Mouse (Mus musculus) heart, embryonic 12.5 days (tissue): ENCODE results near the gene Thoc3. TPM values are rescaled to one million over a fixed set of nuclear protein-coding genes. Genes with fewer than 3 reads are reported as not detected.

ENCODE experiments used
- ATAC-seq: fragments of 200-750 bp; cut with Nextera tagmentation; 2 replicates; pipeline ENCODE4 v1.8.0; 2017; ENCODE audit warnings: moderate TSS enrichment, moderate library complexity; ENCODE audit not compliant: insufficient number of reproducible peaks, low FRiP score
- H3K27ac ChIP-seq: fragments of 300-500 bp; sonication (generic); 2 replicates; pipeline ENCODE4 v1.5.1; 2016; ENCODE audit warnings: mild to moderate bottlenecking, moderate library complexity; ENCODE audit not compliant: poor library complexity, severe bottlenecking
- H3K27me3 ChIP-seq: fragments of 300-500 bp; sonication (generic); replicated peaks from 2 replicates; pipeline ENCODE4 v1.6.1; 2016; ENCODE audit warnings: mild to moderate bottlenecking, moderate library complexity
- H3K36me3 ChIP-seq: fragments of 300-500 bp; sonication (generic); 2 replicates; pipeline ENCODE4 v1.6.1; 2016; ENCODE audit warnings: mild to moderate bottlenecking, moderate library complexity
- H3K4me1 ChIP-seq: fragments of 300-500 bp; sonication (generic); replicated peaks from 2 replicates; pipeline ENCODE4 v1.6.1; 2016; ENCODE audit warnings: mild to moderate bottlenecking
- H3K4me2 ChIP-seq: fragments of 300-500 bp; sonication (generic); 2 replicates; pipeline ENCODE4 v1.6.1; 2016; ENCODE audit warnings: mild to moderate bottlenecking, moderate library complexity
- H3K4me3 ChIP-seq: fragments of 300-500 bp; sonication (generic); 2 replicates; pipeline ENCODE4 v1.5.1; 2016; ENCODE audit warnings: mild to moderate bottlenecking
- H3K9ac ChIP-seq: fragments of 300-500 bp; sonication (generic); 2 replicates; pipeline ENCODE4 v1.6.1; 2016; ENCODE audit warnings: mild to moderate bottlenecking, moderate library complexity
- H3K9me3 ChIP-seq: fragments of 300-500 bp; sonication (generic); replicated peaks from 2 replicates; pipeline ENCODE4 v1.6.1; 2016; ENCODE audit warnings: mild to moderate bottlenecking, moderate library complexity
- WGBS: fragments of 180-500 bp; shearing (Covaris S2); methylation state at CpG from one replicate; pipeline ENCODE4 v1.1.7; 2016; 5-methylcytosine and 5-hydroxymethylcytosine counted together
- polyA plus RNA-seq: library from polyadenylated mRNA; unstranded; fragments of >200 nt; fragmentation: Nextera tagmentation; extraction: Ambion mirVana; gene quantifications from 2 replicates; pipeline ENCODE4 v1.2.1, GENCODE M21; 2016

Thoc3 gene
- polyA plus RNA-seq, 1 experiment from 2014 or later, result 88.2 TPM

DNA sequence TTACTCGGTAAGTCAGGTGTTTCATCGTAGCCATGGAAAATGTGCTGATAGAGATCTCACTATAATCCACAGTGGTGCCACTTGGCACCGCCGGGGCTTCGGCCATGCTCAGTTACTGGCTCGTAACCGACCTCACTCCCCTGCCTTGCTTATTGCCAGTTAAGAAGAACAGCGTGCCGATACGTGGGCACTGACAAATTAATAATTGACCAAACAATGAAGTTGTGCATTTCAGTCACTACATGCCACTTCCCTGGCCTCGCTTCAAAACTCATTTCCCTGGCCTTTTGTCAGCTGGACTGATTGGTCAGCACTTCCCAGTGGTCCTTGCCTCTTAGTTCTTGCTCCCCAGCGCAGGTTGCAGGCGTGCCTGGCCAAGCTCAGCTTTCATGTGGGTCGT is 12.8 kb upstream of the Thoc3 start:
- Histone ChIP-seq H3K9me3 (0 out of 2 replicates have a peak, but pooled peaks cover 2% of the 10 kb centered on the region), H3K36me3 (no peaks in the 10 kb centered on the region), H3K4me2 (no peak overlapping the region), H3K4me1 (no peaks in the 10 kb centered on the region), H3K27me3 (peaks cover 15% of the 10 kb centered on the region), H3K9ac (no peak overlapping the region), H3K4me3 (no peak overlapping the region), H3K27ac (no peak overlapping the region)
- ATAC-seq, result no peak
- WGBS, result 80% methylated on average over 14 of the region's 14 CpGs

DNA sequence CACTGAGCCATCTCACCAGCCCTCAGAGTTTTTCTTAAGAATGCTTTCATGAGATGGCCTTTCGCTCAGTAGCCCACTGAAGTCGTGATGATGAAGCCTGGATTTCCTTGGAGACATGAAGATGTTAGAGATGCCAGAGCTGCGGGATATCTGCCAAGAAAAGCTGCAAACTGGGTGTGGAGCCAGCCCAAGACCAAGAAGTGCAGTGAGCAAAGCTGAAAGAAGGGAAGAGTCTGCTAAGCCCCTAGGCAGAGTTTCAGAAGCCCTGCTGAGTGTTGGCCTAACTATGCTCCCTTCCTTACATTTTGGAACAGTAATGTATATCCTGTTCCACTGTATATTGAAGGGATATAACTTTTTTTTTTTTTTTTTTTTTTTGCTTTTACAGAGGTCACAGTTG is 10.6 kb upstream of the Thoc3 start:
- Histone ChIP-seq H3K27me3 (peaks cover 15% of the 10 kb centered on the region), H3K4me3 (no peak overlapping the region), H3K27ac (no peak overlapping the region), H3K36me3 (no peaks in the 10 kb centered on the region), H3K4me2 (no peak overlapping the region), H3K9ac (no peak overlapping the region), H3K9me3 (0 out of 2 replicates have a peak, but pooled peaks cover 2% of the 10 kb centered on the region), H3K4me1 (no peaks in the 10 kb centered on the region)
- no peak for ATAC-seq
- 58% methylated on average over 3 of the region's 3 CpGs for WGBS

DNA sequence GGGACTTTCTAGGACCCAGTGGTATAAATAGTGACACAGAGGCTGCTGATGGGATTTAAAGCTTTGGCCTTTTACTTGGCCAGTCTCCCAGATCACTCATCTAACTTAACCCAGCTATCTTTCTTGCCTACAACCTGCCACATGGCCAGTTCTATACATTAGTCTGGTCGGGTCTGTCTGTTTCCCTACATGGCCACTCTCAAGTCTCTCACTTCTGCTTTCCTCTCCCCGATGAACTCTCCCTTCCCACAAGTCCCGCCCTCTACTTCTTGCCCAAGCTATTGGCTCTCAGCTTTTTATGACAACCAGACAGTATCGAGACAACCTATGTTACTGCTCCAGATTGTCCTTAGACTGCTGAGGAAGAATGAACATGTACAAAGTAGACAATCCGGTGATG is 7.1 kb upstream of the Thoc3 start:
- 70% methylated on average over 5 of the region's 5 CpGs for WGBS
- Histone ChIP-seq H3K27ac (no peak overlapping the region), H3K36me3 (no peaks in the 10 kb centered on the region), H3K9ac (no peak overlapping the region), H3K27me3 (peaks cover 21% of the 10 kb centered on the region), H3K4me2 (no peak overlapping the region), H3K4me1 (no peaks in the 10 kb centered on the region), H3K9me3 (no peaks in the 10 kb centered on the region), H3K4me3 (no peak overlapping the region)
- no peak for ATAC-seq

DNA sequence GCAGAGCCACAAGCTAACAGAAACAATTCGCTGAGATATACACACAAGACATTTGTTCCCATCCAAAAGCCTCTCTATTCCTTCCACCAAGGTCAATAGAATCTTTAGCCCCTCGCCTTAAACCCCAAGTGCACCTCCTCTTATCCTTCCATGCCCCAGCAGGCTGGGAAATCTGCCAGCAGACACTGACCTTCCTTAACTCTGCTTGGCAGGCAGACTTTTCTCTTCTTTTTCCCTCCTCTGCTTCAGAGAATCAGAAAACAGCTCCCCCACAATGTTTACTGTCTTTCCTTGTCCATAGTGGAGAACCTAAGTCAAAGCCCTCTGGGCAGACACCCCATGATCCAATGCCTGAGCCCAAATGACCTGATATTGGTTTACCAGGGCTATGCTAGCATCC is 6.3 kb upstream of the Thoc3 start:
- Histone ChIP-seq H3K27me3 (peaks cover 21% of the 10 kb centered on the region), H3K36me3 (no peaks in the 10 kb centered on the region), H3K9ac (no peak overlapping the region), H3K4me2 (no peak overlapping the region), H3K4me3 (no peak overlapping the region), H3K4me1 (no peaks in the 10 kb centered on the region), H3K9me3 (no peaks in the 10 kb centered on the region), H3K27ac (no peak overlapping the region)
- 64% methylated on average over 2 of the region's 2 CpGs for WGBS
- no peak for ATAC-seq

DNA sequence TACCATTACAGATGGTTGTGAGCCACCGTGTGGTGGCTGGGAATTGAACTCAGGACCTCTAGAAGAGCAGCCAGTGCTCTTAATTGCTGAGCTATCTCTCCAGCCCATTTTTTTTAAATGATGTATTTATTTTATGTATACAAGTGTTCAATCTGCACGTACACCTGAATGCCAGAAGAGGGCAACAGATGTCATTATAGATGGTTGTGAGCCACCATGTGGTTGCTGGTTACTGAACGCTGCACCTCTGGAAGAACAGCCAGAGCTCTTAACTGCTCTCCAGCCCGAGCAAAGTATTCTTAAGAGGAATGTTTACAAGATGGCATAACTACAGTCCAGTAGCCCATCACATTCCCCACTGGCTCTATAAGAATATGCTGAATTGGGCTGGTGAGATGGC is 3.3 kb upstream of the Thoc3 start:
- Histone ChIP-seq H3K9me3 (no peaks in the 10 kb centered on the region), H3K36me3 (peaks cover 6% of the 10 kb centered on the region), H3K4me3 (no peak overlapping the region), H3K4me2 (no peak overlapping the region), H3K27me3 (peaks cover 6% of the 10 kb centered on the region; the same call in 1 of the 2 replicates), H3K27ac (no peak overlapping the region), H3K9ac (no peak overlapping the region), H3K4me1 (peaks cover 9% of the 10 kb centered on the region)
- WGBS, result 79% methylated on average over 4 of the region's 4 CpGs
- no peak for ATAC-seq

GRCm38 (mm10) chr13:54469012-54469354 is 334 bp upstream of the Thoc3 start:
- H3K9ac ChIP-seq, result no peak overlapping the region
- 11% methylated on average over 4 of the region's 4 CpGs for WGBS

GRCm38 (mm10) chr13:54459282-54459681 is 9.4 kb downstream of the Thoc3 start:
- Histone ChIP-seq H3K36me3 (peaks cover 96% of the 10 kb centered on the region), H3K9me3 (peaks cover 2% of the 10 kb centered on the region), H3K4me1 (no peaks in the 10 kb centered on the region), H3K9ac (no peak overlapping the region), H3K27ac (no peak overlapping the region), H3K4me2 (no peak overlapping the region), H3K27me3 (no peaks in the 10 kb centered on the region), H3K4me3 (no peak overlapping the region)
- WGBS, result 85% methylated on average over 4 of the region's 4 CpGs
- ATAC-seq, result no peak

More at GRCm38 (mm10) chr13:54469012-54469354, 334 bp upstream of the Thoc3 start:
- H3K27me3 ChIP-seq, result peaks cover 3% of the 10 kb centered on the region; the same call in 1 of the 2 replicates
- H3K4me2 ChIP-seq, result peak overlapping the region; percentile 85
- H3K4me1 ChIP-seq, result peaks cover 9% of the 10 kb centered on the region
- H3K9me3 ChIP-seq, result peaks cover 7% of the 10 kb centered on the region
- H3K27ac ChIP-seq, result no peak overlapping the region
- peak; percentile 63; the same call in 1 of the 2 replicates for ATAC-seq
- peaks cover 36% of the 10 kb centered on the region for H3K36me3 ChIP-seq
- peak overlapping the region; percentile 71 for H3K4me3 ChIP-seq

DNA sequence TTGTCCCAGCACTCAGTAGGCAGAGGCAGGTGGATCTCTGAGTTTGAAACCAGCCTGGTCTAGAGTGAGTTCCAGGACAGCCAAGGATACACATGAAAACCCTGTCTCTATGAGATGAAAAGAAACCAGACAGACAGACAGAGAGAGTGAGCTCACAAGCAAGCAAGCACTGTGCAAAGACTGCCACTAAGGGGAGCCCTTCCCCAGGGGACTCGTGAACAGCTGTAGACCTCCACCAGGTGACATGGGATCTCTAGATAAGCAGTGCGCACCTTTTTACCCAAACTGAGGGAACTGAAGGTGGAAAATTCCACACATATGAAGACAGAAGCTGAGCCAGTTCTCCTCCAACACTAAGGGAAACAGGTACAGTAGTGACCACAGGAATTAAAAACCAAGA is 11.6 kb downstream of the Thoc3 start:
- Histone ChIP-seq H3K4me2 (no peak overlapping the region), H3K27me3 (no peaks in the 10 kb centered on the region), H3K36me3 (peaks cover 79% of the 10 kb centered on the region)

GRCm38 (mm10) chr13:54447496-54448224 is 21.0 kb downstream of the Thoc3 start:
- no peaks in the 10 kb centered on the region for H3K36me3 ChIP-seq
- 2% methylated on average over 15 of the region's 15 CpGs for WGBS
- H3K27me3 ChIP-seq, result 0 out of 2 replicates have a peak, but pooled peaks cover 14% of the 10 kb centered on the region
- no peak overlapping the region for H3K27ac ChIP-seq
- H3K4me1 ChIP-seq, result peaks cover 12% of the 10 kb centered on the region; the same call in 1 of the 2 replicates
- H3K4me3 ChIP-seq, result no peak overlapping the region
- H3K9ac ChIP-seq, result no peak overlapping the region
- ATAC-seq, result no peak
- no peaks in the 10 kb centered on the region for H3K9me3 ChIP-seq
- peak overlapping the region; percentile 58 for H3K4me2 ChIP-seq

More for the DNA sequence above, 11.6 kb downstream of the Thoc3 start:
- Histone ChIP-seq H3K27ac (no peak overlapping the region), H3K4me1 (no peaks in the 10 kb centered on the region), H3K4me3 (no peak overlapping the region), H3K9ac (no peak overlapping the region), H3K9me3 (no peaks in the 10 kb centered on the region)
- ATAC-seq, result no peak
- 70% methylated on average over 2 of the region's 2 CpGs for WGBS

GRCm38 (mm10) chr13:54446686-54447495 is 21.8 kb downstream of the Thoc3 start:
- Histone ChIP-seq H3K9ac (no peak overlapping the region), H3K4me2 (peak overlapping the region; percentile 58), H3K27me3 (0 out of 2 replicates have a peak, but pooled peaks cover 18% of the 10 kb centered on the region), H3K4me1 (peaks cover 12% of the 10 kb centered on the region; the same call in 1 of the 2 replicates), H3K36me3 (no peaks in the 10 kb centered on the region), H3K4me3 (peak overlapping the region; percentile 17; the same call in 1 of the 2 replicates), H3K27ac (no peak overlapping the region), H3K9me3 (no peaks in the 10 kb centered on the region)
- 31% methylated on average over 19 of the region's 19 CpGs for WGBS
- ATAC-seq, result 0 out of 2 replicates have a peak, but pooled peaks have one; percentile 45

- Histone ChIP-seq H3K27ac (no peak overlapping the region), H3K9ac (no peak overlapping the region), H3K36me3 (no peaks in the 10 kb centered on the region), H3K4me3 (no peak overlapping the region), H3K4me1 (peaks cover 12% of the 10 kb centered on the region; the same call in 1 of the 2 replicates), H3K4me2 (no peak overlapping the region), H3K27me3 (peaks cover 15% of the 10 kb centered on the region; the same call in 1 of the 2 replicates), H3K9me3 (no peaks in the 10 kb centered on the region)
- no peak for ATAC-seq
- 70% methylated on average over 3 of the region's 3 CpGs for WGBS
These were observed 25.0 kb downstream of the Thoc3 start for GRCm38 (mm10) chr13:54443693-54444092.
